Mouse (Mus musculus): Measurements from ENCODE around the gene Vps50.

The Vps50 gene

GRCm38 (mm10) chr6:3498162-3498848 lies at the start of gene Vps50, which contains the start of gene Hepacam2:
Vps50 (plus strand) TSS chr6:3498382.
Hepacam2 (minus strand) TSS chr6:3498298.
- peak; percentile 89 to 97 for DNase-seq

GRCm38 (mm10) chr6:3454421-3454820 lies 43.8 kb upstream of the Vps50 start:
- no peak for DNase-seq

- DNase-seq, result peak in 1 of 2 experiments; percentile 2
Observed at GRCm38 (mm10) chr6:3455944-3456536, 42.1 kb upstream of the Vps50 start.

DNA sequence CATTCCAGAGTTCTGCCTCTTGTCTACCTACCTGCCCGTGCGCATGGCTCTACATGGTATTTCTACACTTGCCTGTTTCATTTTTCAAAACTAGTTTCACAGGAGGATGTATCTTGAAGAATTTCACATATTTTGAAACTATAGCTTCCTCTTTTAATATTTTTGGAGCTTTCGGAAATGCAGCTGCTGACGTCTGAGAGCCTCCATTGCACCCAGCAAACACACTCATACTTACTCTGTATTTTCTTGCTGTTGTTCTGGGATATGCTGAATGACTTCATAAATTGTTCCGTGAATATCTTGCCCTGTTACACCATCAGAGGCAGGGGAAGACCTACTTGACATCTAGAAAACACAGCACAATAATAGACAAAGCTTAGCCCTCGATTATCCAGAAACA lies 35.2 kb upstream of the Vps50 start:
- no peak for DNase-seq

DNA sequence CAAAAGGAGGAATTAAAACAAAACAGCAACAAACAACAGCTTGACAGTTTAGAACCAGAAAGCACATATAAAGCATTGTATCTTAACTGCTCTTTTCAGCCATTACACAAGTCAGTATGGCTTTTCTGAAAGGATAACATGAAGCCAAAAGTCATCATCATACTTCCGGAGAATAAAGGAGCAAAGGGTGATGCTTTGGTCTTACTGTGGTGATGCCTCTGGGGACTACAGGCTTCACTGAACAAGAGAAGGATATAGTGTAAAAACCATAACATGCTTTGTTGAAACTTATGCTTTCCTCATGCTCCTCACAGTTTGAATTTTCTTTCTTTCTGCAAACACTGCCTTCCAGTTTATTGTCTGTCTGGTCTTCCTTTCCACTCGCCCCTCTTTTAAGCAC lies 34.6 kb upstream of the Vps50 start:
- DNase-seq, result no peak

DNA sequence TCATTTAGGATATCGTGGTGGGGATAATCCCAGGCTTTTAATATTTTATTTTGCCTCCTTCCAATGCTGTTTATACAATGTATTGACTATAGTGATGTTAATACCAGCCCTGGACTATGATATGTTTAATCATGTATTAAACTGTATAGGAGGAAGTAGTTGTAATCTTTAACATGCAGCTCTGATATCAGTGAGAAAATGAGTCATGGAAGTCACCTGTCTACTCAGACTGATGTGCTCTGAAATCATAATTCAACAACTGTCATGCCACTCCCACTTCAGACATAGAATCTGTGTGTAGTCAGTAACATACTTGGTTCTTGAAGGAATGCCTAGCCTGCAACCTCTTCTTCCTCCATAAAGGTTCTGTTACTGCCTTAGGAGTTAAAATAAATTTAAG lies 29.6 kb upstream of the Vps50 start:
- DNase-seq, result no peak

GRCm38 (mm10) chr6:3470706-3471105 lies 27.5 kb upstream of the Vps50 start:
- no peak for DNase-seq

DNA sequence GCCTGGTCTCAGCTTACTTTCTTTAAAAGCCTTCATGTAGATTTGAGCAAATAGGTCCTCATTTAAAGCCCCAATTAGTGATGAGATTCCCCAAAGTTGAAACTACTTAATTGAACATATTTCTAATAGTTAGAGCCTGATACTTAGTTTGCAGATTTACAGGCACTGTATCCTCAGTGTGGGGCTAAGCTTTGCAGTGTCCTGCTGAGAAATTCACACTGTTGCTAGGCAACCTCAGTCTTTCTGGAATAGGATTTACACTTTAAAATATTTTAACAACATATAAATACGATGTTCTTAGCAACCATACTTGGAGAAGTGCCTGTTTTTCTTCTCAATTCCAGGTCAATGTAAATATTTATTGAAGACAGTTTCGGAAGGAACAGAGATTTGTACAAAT lies 21.9 kb upstream of the Vps50 start:
- no peak for DNase-seq

DNA sequence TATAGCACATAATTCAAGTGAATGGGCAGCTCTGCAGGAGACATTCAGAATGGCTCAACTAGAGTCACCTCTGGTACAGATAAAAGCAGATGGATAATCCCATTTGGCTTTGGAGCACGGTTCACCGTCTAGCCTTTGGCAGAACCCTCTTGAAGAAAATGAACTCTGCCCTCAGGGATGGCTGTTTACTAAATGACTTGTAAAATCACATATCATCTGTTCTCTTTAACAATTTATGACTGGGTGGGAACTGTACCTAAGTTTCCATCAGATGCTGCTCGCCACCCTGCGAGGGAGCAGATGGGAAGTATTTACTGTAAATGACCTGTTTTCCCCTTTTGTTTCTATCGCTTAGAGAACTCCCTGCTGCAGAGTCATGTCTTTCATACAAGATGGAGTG lies 18.3 kb upstream of the Vps50 start:
- DNase-seq, result no peak

- DNase-seq, result no peak
Observed at GRCm38 (mm10) chr6:3481705-3482104, 16.5 kb upstream of the Vps50 start.

- no peak for DNase-seq
Observed at GRCm38 (mm10) chr6:3485133-3485532, 13.0 kb upstream of the Vps50 start.

DNA sequence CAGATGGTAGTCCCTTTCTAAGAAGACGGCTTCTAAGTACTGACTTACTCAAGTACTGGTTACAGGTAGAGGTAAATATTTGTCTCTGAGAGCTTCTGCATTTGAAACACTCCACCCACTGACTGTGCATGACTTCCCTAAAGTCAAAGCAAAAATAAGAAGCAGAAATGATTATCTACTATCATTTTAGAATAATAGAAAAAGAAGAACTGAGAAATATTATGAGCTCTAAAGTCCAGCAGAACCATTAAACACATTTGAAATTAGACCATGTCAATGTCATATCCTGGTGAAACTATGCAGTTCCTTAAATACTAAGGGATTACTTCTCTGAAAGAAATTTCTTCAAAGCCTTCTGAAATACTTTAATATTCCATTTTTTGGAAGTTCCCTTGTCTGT lies 10.8 kb upstream of the Vps50 start:
- DNase-seq, result no peak

DNA sequence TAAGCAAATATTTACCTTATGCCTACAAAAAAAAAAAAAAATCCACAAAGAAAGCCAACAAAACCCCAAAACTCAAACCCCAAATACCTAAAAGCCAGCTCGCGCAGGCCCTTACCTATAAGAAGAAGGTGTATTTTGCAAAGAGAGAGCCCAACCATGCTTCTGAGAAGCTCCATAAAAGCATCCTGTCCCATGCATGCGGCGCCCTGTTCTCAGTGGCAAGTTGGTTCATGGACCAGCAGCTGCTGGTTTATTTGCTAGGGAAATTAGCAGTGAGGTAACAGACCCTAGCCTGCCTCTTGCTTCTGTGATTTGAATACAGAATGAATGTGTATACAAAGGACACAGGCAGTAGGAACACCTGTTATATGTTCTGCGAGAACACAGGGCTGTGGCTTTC lies 3.9 kb upstream of the Vps50 start:
- DNase-seq, result no peak

DNA sequence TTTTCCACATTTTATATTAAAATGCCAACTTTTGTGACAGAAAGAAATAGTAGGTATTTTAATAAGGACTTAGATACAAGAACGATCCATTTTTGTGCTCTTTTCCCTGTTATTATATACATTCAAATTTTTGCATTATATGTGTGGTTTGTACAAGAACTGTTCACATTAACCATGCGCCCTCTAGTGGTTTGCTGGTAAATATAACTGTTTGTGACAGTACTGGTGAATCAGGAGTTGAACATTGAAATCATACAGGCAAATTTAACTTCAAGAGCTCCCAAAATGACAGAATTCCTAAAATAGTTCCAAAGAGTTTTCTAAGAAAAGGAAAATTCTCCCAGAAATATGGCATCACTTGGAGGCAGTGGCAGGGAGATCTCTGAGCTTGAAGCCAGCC lies 2.0 kb upstream of the Vps50 start:
- peak; percentile 43 to 45 for DNase-seq

GRCm38 (mm10) chr6:3500286-3500685 lies 2.1 kb downstream of the Vps50 start:
- DNase-seq, result no peak

GRCm38 (mm10) chr6:3505289-3505688 lies 7.1 kb downstream of the Vps50 start:
- no peak for DNase-seq

GRCm38 (mm10) chr6:3507078-3507477 lies 8.9 kb downstream of the Vps50 start:
- DNase-seq, result no peak

GRCm38 (mm10) chr6:3508151-3508550 lies 10.0 kb downstream of the Vps50 start:
- DNase-seq, result peak; percentile 43 to 48

DNA sequence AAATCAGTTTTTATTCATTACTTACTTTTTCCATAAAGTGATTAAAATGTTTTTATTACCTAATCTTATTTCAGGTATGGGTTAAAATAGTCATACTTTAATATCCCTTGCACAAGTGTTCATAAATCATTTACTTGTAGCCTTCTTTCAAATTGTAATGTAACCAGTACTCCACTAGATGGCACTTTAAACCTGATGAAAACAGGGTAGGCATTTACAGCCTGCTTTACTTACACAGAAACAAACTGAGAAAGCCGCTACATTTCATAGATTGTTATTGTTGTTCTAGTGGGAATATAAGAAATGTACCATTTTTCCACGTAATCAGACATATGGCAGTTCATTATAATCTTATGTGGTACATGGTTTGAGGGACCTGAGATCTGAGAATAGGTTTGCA lies 11.6 kb downstream of the Vps50 start:
- DNase-seq, result no peak

DNA sequence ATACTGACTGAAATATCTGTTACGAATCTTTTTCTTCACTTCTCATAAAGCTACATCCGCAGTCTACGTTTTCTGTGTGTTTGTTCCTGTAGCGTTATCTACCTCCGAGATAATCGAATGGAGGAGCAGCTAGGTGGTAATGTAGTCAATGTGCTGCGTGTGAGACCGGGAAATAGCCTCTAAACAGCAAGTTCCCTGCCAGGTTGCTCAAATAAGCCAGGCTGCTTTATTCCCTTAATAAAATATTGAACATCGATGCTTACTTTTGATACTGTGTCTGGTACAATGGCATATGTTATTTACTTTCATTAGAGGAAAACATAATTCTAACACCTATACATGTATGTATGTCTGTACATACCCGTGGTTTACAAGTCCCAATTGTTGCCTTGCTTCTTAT lies 12.9 kb downstream of the Vps50 start:
- DNase-seq, result peak in 1 of 2 experiments; percentile 41

DNA sequence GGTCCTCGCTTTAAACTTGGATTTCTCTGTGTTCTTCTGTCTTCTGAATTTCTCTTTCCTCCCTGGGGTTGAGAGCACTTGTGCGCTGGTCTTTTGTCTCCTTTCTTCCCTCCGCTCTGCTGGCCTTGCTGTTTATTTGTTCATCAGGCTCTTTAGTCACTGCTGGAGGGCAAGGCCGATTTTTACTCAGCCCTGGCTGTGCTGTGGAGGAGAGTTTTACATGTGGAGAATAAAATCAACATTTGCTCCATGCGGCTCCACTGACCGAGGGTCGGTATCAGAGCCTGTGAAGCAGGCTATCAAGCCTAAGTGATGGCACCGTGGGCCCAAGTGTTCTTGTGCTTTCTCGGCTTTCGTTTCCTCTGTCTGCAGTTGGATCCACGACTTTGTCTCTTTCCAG lies 13.4 kb downstream of the Vps50 start:
- DNase-seq, result peak; percentile 25 to 56

- DNase-seq, result peak; percentile 58 to 70
Observed at GRCm38 (mm10) chr6:3512611-3513010, 14.4 kb downstream of the Vps50 start.

- DNase-seq, result no peak
Observed at GRCm38 (mm10) chr6:3528198-3528597, 30.0 kb downstream of the Vps50 start.

DNA sequence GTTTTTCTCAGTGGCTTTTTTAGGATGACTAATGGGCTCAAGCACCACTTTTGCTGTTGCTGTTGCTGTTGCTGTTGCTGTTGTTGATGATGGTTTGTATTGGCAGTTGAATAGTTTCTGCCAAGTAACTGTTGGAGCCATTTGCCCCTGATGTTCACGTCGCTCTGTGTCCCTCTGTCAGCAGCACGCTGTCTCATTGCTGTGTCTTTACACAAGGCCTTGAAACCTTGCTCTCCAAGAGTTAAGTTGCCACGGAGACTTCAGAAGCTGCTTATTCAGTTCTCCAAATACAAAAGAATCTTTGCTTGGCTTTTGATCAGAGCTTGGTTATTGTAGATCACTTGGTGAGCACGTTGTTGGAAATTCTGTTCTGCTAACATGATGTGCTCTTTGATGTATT lies 33.3 kb downstream of the Vps50 start:
- DNase-seq, result no peak

DNA sequence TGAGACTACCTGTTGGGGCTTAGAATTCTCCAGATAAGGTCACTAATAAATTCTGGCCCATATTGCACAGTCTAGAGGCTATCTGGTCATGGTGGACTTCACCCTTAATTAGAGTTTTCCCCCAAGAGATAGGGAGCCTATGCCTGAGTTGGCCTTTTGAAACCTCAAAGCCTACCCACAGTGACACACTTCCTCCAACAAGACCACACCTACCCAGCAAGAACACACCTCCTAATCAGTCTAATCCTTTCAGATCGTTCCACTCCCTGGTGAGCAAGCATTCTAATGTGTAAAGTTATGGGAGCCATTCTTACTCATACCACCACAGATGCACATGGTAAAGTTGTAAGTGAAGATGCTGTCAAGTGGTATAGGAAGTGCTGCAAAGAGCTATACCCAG lies 37.9 kb downstream of the Vps50 start:
- no peak for DNase-seq

All from cerebellum, adult 18-20 months (tissue).